Mouse (Mus musculus): ENCODE measurements around the gene Tigd3.

- no peak for TF ChIP-seq CEBPB (IDR thresholded peaks at IDR 0.05; ENCODE audit: low read depth)
- no peak for TF ChIP-seq CTCF (IDR thresholded peaks at IDR 0.05; ENCODE audit: control insufficient read depth, insufficient read depth, insufficient read length)
- no peak for TF ChIP-seq MAX (IDR thresholded peaks at IDR 0.05)
- no peak for TF ChIP-seq USF1 (IDR thresholded peaks at IDR 0.05; ENCODE audit: low read depth)
- TF ChIP-seq FOSL1 (IDR thresholded peaks at IDR 0.05; ENCODE audit: insufficient read depth, low read length, poor library complexity, severe bottlenecking): no peak
- TF ChIP-seq MYOD1 (IDR thresholded peaks at IDR 0.05; ENCODE audit: control insufficient read depth, insufficient read length, low read depth): no peak
Observed at GRCm38 (mm10) chr19:5927026-5927425, 33.1 kb upstream of the Tigd3 start.

All from C2C12 (cell line).